Comparison of ENCODE assay signal across 7 mouse cellular contexts in genomic region chr2:29869646-29870451, GRCm38 (mm10). TPM values are rescaled to one million over a fixed set of nuclear protein-coding genes. Genes with fewer than 3 reads are reported as not detected.
DNase-seq lines count a peak whose midpoint lies in the region; ATAC-seq and TF ChIP-seq lines count a peak whose summit lies in the region.

No protein-coding gene starts in this region.

- peak; percentile 84 for ATAC-seq in erythroid progenitor cell, adult 5-6 weeks (replicated peaks; ENCODE audit: low FRiP score, poor library complexity, severe bottlenecking)
- ATAC-seq in liver, embryonic 16.5 days (ENCODE audit: low read depth): peak; percentile 93

- peak overlapping the region; percentile 82 for H3K4me2 ChIP-seq in liver, embryonic 16.5 days (ENCODE audit: low read depth, low read length)

- intact Hi-C loops in heart, postnatal 36 days (cut with DNase I): loop anchor here (2.0 kb wide), 1 partner anchor 107 kb away; no protein-coding TSS in a partner anchor

- peaks cover 10% of the 10 kb centered on the region; the same call in 1 of the 2 replicates for H3K36me3 ChIP-seq in liver, embryonic 16.5 days (ENCODE audit: control insufficient read depth, insufficient read depth)

- no peaks in the 10 kb centered on the region for H3K27me3 ChIP-seq in liver, embryonic 16.5 days (ENCODE audit: control insufficient read depth, insufficient read depth, low read depth, low read length)

- no peak for TF ChIP-seq POLR2A in olfactory bulb, adult 2 months (IDR thresholded peaks at IDR 0.05; ENCODE audit: insufficient read depth, low read depth, low read length)

- DNase-seq in CD8-positive naive resting alpha-beta T cell, adult 2 months (ENCODE audit: low read depth in 2 of 2, low spot score in 2 of 2): peak; percentile 28 to 37
- DNase-seq in ES-CJ7 (ENCODE audit: low read depth, low spot score): peak; percentile 44
- peak; percentile 20 to 45 for DNase-seq in heart, postnatal 36 days
- no peak for DNase-seq in frontal cortex, postnatal 10 days (ENCODE audit: low spot score in 2 of 2)

- H3K9ac ChIP-seq in liver, embryonic 16.5 days (ENCODE audit: low read depth, low read length): peak overlapping the region; percentile 94

- no peaks in the 10 kb centered on the region for H3K9me3 ChIP-seq in liver, embryonic 16.5 days (replicated peaks; ENCODE audit: control insufficient read depth, low read length)

- no peak for TF ChIP-seq CTCF in olfactory bulb, adult 2 months (IDR thresholded peaks at IDR 0.05; ENCODE audit: insufficient read depth, low read depth, low read length)

- peak overlapping the region; percentile 98 for H3K27ac ChIP-seq in liver, embryonic 16.5 days (ENCODE audit: low read length)
- H3K27ac ChIP-seq in olfactory bulb, adult 2 months (ENCODE audit: insufficient read depth, low read depth, low read length): no peak overlapping the region

- WGBS in liver, embryonic 16.5 days (ENCODE audit: insufficient replicate concordance): 2% methylated on average over 17 of the region's 17 CpGs
- WGBS in olfactory bulb, adult 2 months: 13% methylated on average over 17 of the region's 17 CpGs

- H3K4me3 ChIP-seq in liver, embryonic 16.5 days (ENCODE audit: low read depth, low read length): peak overlapping the region; percentile 86
- H3K4me3 ChIP-seq in olfactory bulb, adult 2 months (ENCODE audit: insufficient read depth, low read depth, low read length): peak overlapping the region; percentile 73

- H3K4me1 ChIP-seq in liver, embryonic 16.5 days (ENCODE audit: control insufficient read depth, low read depth, low read length): peaks cover 20% of the 10 kb centered on the region
- H3K4me1 ChIP-seq in olfactory bulb, adult 2 months (ENCODE audit: control insufficient read depth, insufficient read depth, low read length): peaks cover 15% of the 10 kb centered on the region

RNA-seq across cellular contexts. Expression of gene Cercam, which starts 0.9 kb away (rescaled TPM):
- 44.9 and 66.3 TPM in 2 replicates for total RNA-seq in erythroid progenitor cell, adult 5-6 weeks (2015; ENCODE audit: low replicate concordance)
- 36.4 and 48.1 TPM in 2 replicates for total RNA-seq in erythroid progenitor cell, adult 5-6 weeks (2017; ENCODE audit: low replicate concordance)
- 1 to 10 TPM; 4.4 to 4.9 TPM for total RNA-seq in heart, postnatal 36 days (2021)
- polyA plus RNA-seq in liver, embryonic 16.5 days (2015; fragmentation: Nextera tagmentation; extraction: Ambion mirVana): 32.8 and 35.6 TPM in 2 replicates
- not detected in 2 replicates for polyA plus RNA-seq in olfactory bulb, adult 2 months (2012; ENCODE audit: insufficient read depth, insufficient read length, low replicate concordance, missing spikeins)

RNA-seq across cellular contexts. Expression of gene Odf2, which starts 19.2 kb away (rescaled TPM):
- 168 and 212 TPM in 2 replicates for total RNA-seq in erythroid progenitor cell, adult 5-6 weeks (2015; ENCODE audit: low replicate concordance)
- total RNA-seq in erythroid progenitor cell, adult 5-6 weeks (2017; ENCODE audit: low replicate concordance): 352 and 377 TPM in 2 replicates
- total RNA-seq in heart, postnatal 36 days (2021): 10 to 100 TPM; 24.0 to 29.7 TPM
- polyA plus RNA-seq in liver, embryonic 16.5 days (2015; fragmentation: Nextera tagmentation; extraction: Ambion mirVana): 32.6 and 32.7 TPM in 2 replicates
- 472 TPM in 1 of 2 replicates, not detected in the other for polyA plus RNA-seq in olfactory bulb, adult 2 months (2012; ENCODE audit: insufficient read depth, insufficient read length, low replicate concordance, missing spikeins)

RNA-seq across cellular contexts. Expression of gene Urm1, which starts 50.0 kb away (rescaled TPM):
- 13.7 and 26.8 TPM in 2 replicates for total RNA-seq in erythroid progenitor cell, adult 5-6 weeks (2015; ENCODE audit: low replicate concordance)
- total RNA-seq in erythroid progenitor cell, adult 5-6 weeks (2017; ENCODE audit: low replicate concordance): 4.5 and 4.6 TPM in 2 replicates
- total RNA-seq in heart, postnatal 36 days (2021): 10 to 100 TPM; 30.4 to 34.2 TPM
- polyA plus RNA-seq in liver, embryonic 16.5 days (2015; fragmentation: Nextera tagmentation; extraction: Ambion mirVana): 8.6 and 9.4 TPM in 2 replicates
- polyA plus RNA-seq in olfactory bulb, adult 2 months (2012; ENCODE audit: insufficient read depth, insufficient read length, low replicate concordance, missing spikeins): not detected in 2 replicates

Comparison
In these comparisons a context has a peak if more than half of its experiments do, and no peak if none do; other contexts are left out.
1. DNase-seq: peak in CD8-positive naive resting alpha-beta T cell, adult 2 months (2 of 2), ES-CJ7 (single experiment) and heart, postnatal 36 days (2 of 2); none in frontal cortex, postnatal 10 days (0 of 2).
2. RNA of gene Cercam, which starts 0.9 kb away (total RNA-seq): 36.4 to 66.3 TPM in erythroid progenitor cell, adult 5-6 weeks; 4.4 to 4.9 TPM in heart, postnatal 36 days; every median in the first group is over 4 times any median in the second.
3. RNA of gene Odf2, which starts 19.2 kb away (total RNA-seq): 168 to 377 TPM in erythroid progenitor cell, adult 5-6 weeks; 24.0 to 29.7 TPM in heart, postnatal 36 days; every median in the first group is over 4 times any median in the second.